19 mouse cellular contexts compared by ENCODE assay signal in the genomic region with DNA sequence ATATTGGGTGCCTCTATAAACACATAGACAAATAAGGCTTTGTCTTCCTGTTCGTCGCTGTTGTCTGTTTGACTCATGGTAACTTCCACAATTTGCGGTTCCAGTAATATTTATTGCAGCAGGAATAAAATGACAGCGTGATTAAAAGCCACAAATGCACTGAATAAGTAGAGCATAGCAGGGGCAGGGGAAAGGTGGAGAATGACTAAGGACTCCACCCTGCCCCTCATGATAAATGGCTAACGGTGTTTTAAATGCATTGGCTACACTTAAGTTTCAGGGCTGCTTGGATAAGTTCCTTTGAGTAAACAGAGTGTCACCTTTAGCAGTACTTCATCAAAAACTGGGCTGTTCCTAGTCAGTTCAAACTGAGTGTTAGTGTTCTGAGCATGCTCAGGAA.
DNase-seq lines count a peak whose midpoint lies in the region; ATAC-seq lines count a peak whose summit lies in the region.
"Had no signal": no experiment of that assay in that cellular context is flagged by ENCODE, and none has a peak within 500 bp of the region (broad histone marks: within the 10 kb centered on the region; RNA-seq: fewer than 3 reads in every experiment).

No protein-coding gene starts in this region.

- peak; percentile 2 for DNase-seq in heart, embryonic 10.5 days (ENCODE audit: low spot score)
- DNase-seq in lung, postnatal 14 days: no peak
- DNase-seq: adrenal gland, postnatal 10 days; cerebellum, adult 11-12 months; cerebellum, adult 9-10 months; cerebellum, postnatal 25 days; gastrocnemius, postnatal 14 days; heart, adult 2 months; heart, postnatal 36 days had no signal

- H3K9ac ChIP-seq in heart, embryonic 12.5 days: no peak overlapping the region
- no peak overlapping the region for H3K9ac ChIP-seq in lung, embryonic 16.5 days (ENCODE audit: low read length)
- no peak overlapping the region for H3K9ac ChIP-seq in midbrain, embryonic 16.5 days (ENCODE audit: low read depth, low read length)
- H3K9ac ChIP-seq: embryonic facial prominence, embryonic 12.5 days; heart, embryonic 13.5 days; hindbrain, embryonic 12.5 days had no signal

- H3K27me3 ChIP-seq in heart, embryonic 10.5 days (ENCODE audit: insufficient read depth, poor library complexity, severe bottlenecking): peaks cover 3% of the 10 kb centered on the region; the same call in 1 of the 2 replicates
- H3K27me3 ChIP-seq in heart, embryonic 12.5 days (replicated peaks): no peaks in the 10 kb centered on the region
- no peaks in the 10 kb centered on the region for H3K27me3 ChIP-seq in lung, embryonic 16.5 days (ENCODE audit: control insufficient read depth, insufficient read depth, low read depth, low read length)
- no peaks in the 10 kb centered on the region for H3K27me3 ChIP-seq in midbrain, embryonic 16.5 days (ENCODE audit: control insufficient read depth, insufficient read depth, low read depth, low read length)
- H3K27me3 ChIP-seq: embryonic facial prominence, embryonic 12.5 days; heart, embryonic 13.5 days; hindbrain, embryonic 12.5 days had no signal

- 81% methylated on average over 5 of the region's 5 CpGs for WGBS in heart, embryonic 10.5 days
- WGBS in heart, embryonic 12.5 days: 77% methylated on average over 5 of the region's 5 CpGs
- 33% methylated on average over 5 of the region's 5 CpGs for WGBS in lung, embryonic 16.5 days
- WGBS in midbrain, embryonic 16.5 days: 93% methylated on average over 5 of the region's 5 CpGs

- H3K36me3 ChIP-seq in heart, embryonic 10.5 days: no peaks in the 10 kb centered on the region
- H3K36me3 ChIP-seq in heart, embryonic 12.5 days: no peaks in the 10 kb centered on the region
- H3K36me3 ChIP-seq in lung, embryonic 16.5 days (ENCODE audit: control insufficient read depth, insufficient read depth, low read length): no peaks in the 10 kb centered on the region
- H3K36me3 ChIP-seq in midbrain, embryonic 16.5 days (ENCODE audit: control insufficient read depth, insufficient read depth, low read length): no peaks in the 10 kb centered on the region
- H3K36me3 ChIP-seq: embryonic facial prominence, embryonic 12.5 days; heart, embryonic 13.5 days; hindbrain, embryonic 12.5 days had no signal

- H3K4me3 ChIP-seq in heart, embryonic 10.5 days: no peak overlapping the region
- no peak overlapping the region for H3K4me3 ChIP-seq in heart, embryonic 12.5 days
- H3K4me3 ChIP-seq in lung, embryonic 16.5 days (ENCODE audit: low read length): no peak overlapping the region
- no peak overlapping the region for H3K4me3 ChIP-seq in midbrain, embryonic 16.5 days (ENCODE audit: low read depth, low read length)
- H3K4me3 ChIP-seq: embryonic facial prominence, embryonic 12.5 days; heart, adult 2 months; heart, embryonic 13.5 days; hindbrain, embryonic 12.5 days had no signal

- no peak for ATAC-seq in heart, embryonic 12.5 days (ENCODE audit: insufficient number of reproducible peaks, low FRiP score)
- ATAC-seq in lung, embryonic 16.5 days (ENCODE audit: low read depth): peak; percentile 28; the same call in 1 of the 2 replicates
- peak; percentile 76 for ATAC-seq in common myeloid progenitor, adult 5-6 weeks (replicated peaks; ENCODE audit: low read depth, poor library complexity, severe bottlenecking)
- no peak for ATAC-seq in midbrain, embryonic 16.5 days
- no peak for ATAC-seq in cerebellum, adult (ENCODE audit: insufficient number of reproducible peaks, low FRiP score, low TSS enrichment)
- ATAC-seq: forebrain, embryonic 16.5 days; hindbrain, embryonic 16.5 days had no signal

- no peaks in the 10 kb centered on the region for H3K4me1 ChIP-seq in heart, embryonic 10.5 days
- H3K4me1 ChIP-seq in heart, embryonic 12.5 days (replicated peaks): no peaks in the 10 kb centered on the region
- no peaks in the 10 kb centered on the region; the same call in 1 of the 2 replicates for H3K4me1 ChIP-seq in lung, embryonic 16.5 days (replicated peaks; ENCODE audit: control insufficient read depth, insufficient read depth, low read length)
- peaks cover 4% of the 10 kb centered on the region; the same call in 1 of the 2 replicates for H3K4me1 ChIP-seq in midbrain, embryonic 16.5 days (ENCODE audit: control insufficient read depth, insufficient read depth, low read length)
- H3K4me1 ChIP-seq: embryonic facial prominence, embryonic 12.5 days; heart, embryonic 13.5 days; hindbrain, embryonic 12.5 days had no signal

- H3K4me2 ChIP-seq in heart, embryonic 12.5 days: no peak overlapping the region
- no peak overlapping the region for H3K4me2 ChIP-seq in lung, embryonic 16.5 days (ENCODE audit: low read depth, low read length)
- no peak overlapping the region for H3K4me2 ChIP-seq in midbrain, embryonic 16.5 days (ENCODE audit: low read length)
- H3K4me2 ChIP-seq: embryonic facial prominence, embryonic 12.5 days; heart, embryonic 13.5 days; hindbrain, embryonic 12.5 days had no signal

- no peak overlapping the region for H3K27ac ChIP-seq in heart, embryonic 10.5 days
- H3K27ac ChIP-seq in heart, embryonic 12.5 days (ENCODE audit: poor library complexity, severe bottlenecking): no peak overlapping the region
- no peak overlapping the region for H3K27ac ChIP-seq in lung, embryonic 16.5 days (ENCODE audit: low read length)
- peak overlapping the region; percentile 5; the same call in 1 of the 2 replicates for H3K27ac ChIP-seq in midbrain, embryonic 16.5 days (ENCODE audit: low read length)
- H3K27ac ChIP-seq: embryonic facial prominence, embryonic 12.5 days; heart, adult 2 months; heart, embryonic 13.5 days; hindbrain, embryonic 12.5 days had no signal

- H3K9me3 ChIP-seq in heart, embryonic 10.5 days: no peaks in the 10 kb centered on the region
- no peaks in the 10 kb centered on the region for H3K9me3 ChIP-seq in heart, embryonic 12.5 days (replicated peaks)
- H3K9me3 ChIP-seq in lung, embryonic 16.5 days (ENCODE audit: control insufficient read depth, low read length): no peaks in the 10 kb centered on the region
- H3K9me3 ChIP-seq in midbrain, embryonic 16.5 days (replicated peaks; ENCODE audit: control insufficient read depth, low read length, poor library complexity, severe bottlenecking): no peaks in the 10 kb centered on the region
- H3K9me3 ChIP-seq: embryonic facial prominence, embryonic 12.5 days; heart, embryonic 13.5 days; hindbrain, embryonic 12.5 days had no signal

Comparison
In these comparisons a context has a peak if more than half of its experiments do, and no peak if none do; other contexts are left out.
1. ATAC-seq: peak in lung, embryonic 16.5 days (single experiment) and common myeloid progenitor, adult 5-6 weeks (single experiment); none in heart, embryonic 12.5 days (single experiment), midbrain, embryonic 16.5 days (single experiment) and cerebellum, adult (single experiment).